Mouse (Mus musculus) midbrain, embryonic 16.5 days (tissue): ENCODE results near the gene Lcn3. TPM values are rescaled to one million over a fixed set of nuclear protein-coding genes. Genes with fewer than 3 reads are reported as not detected.
"Not testable (repeated sequence)": the region's sequence is repeated elsewhere in the genome, so short reads cannot be mapped to it uniquely, and the experiment has no call there.

Experiments used
- ATAC-seq: fragments of 200-750 bp; cut with Nextera tagmentation; 2 replicates; pipeline ENCODE4 v1.8.0; 2017; ENCODE audit warnings: moderate TSS enrichment
- H3K27ac ChIP-seq: fragments of 300-500 bp; sonication (generic); 2 replicates; pipeline ENCODE4 v1.5.1; 2014; ENCODE audit warnings: mild to moderate bottlenecking, low read length, mixed read lengths
- H3K27me3 ChIP-seq: fragments of 300-500 bp; sonication (generic); 2 replicates; pipeline ENCODE4 v1.6.1; 2014; ENCODE audit warnings: low read depth, low read length, mixed read lengths; ENCODE audit not compliant: control insufficient read depth, insufficient read depth
- H3K36me3 ChIP-seq: fragments of 300-500 bp; sonication (generic); 2 replicates; pipeline ENCODE4 v1.6.1; 2014; ENCODE audit warnings: mild to moderate bottlenecking, low read length, moderate library complexity, mixed read lengths; ENCODE audit not compliant: control insufficient read depth, insufficient read depth
- H3K4me1 ChIP-seq: fragments of 300-500 bp; sonication (generic); 2 replicates; pipeline ENCODE4 v1.6.1; 2014; ENCODE audit warnings: mild to moderate bottlenecking, low read length, mixed read lengths; ENCODE audit not compliant: control insufficient read depth, insufficient read depth
- H3K4me2 ChIP-seq: fragments of 300-500 bp; sonication (generic); 2 replicates; pipeline ENCODE4 v1.6.1; 2014; ENCODE audit warnings: mild to moderate bottlenecking, low read length, mixed read lengths
- H3K4me3 ChIP-seq: fragments of 300-500 bp; sonication (generic); 2 replicates; pipeline ENCODE4 v1.5.1; 2014; ENCODE audit warnings: low read depth, mild to moderate bottlenecking, low read length, moderate library complexity, mixed read lengths
- H3K9ac ChIP-seq: fragments of 300-500 bp; sonication (generic); 2 replicates; pipeline ENCODE4 v1.6.1; 2014; ENCODE audit warnings: low read depth, low read length, mixed read lengths
- H3K9me3 ChIP-seq: fragments of 300-500 bp; sonication (generic); replicated peaks from 2 replicates; pipeline ENCODE4 v1.6.1; 2014; ENCODE audit warnings: mild to moderate bottlenecking, low read length, mixed read lengths; ENCODE audit not compliant: control insufficient read depth, poor library complexity, severe bottlenecking
- WGBS: fragments of 180-500 bp; shearing (Covaris S2); extraction: QIAGEN DNeasy Blood & Tissue Kit; methylation state at CpG from one replicate; pipeline ENCODE4 v1.1.7; 2014; 5-methylcytosine and 5-hydroxymethylcytosine counted together
- polyA plus RNA-seq: library from polyadenylated mRNA; unstranded; fragments of >200 nt; fragmentation: Nextera tagmentation; extraction: Ambion mirVana; gene quantifications from 2 replicates; pipeline ENCODE4 v1.2.1, GENCODE M21; 2015

Lcn3 gene
- polyA plus RNA-seq, 1 experiment from 2014 or later, result not detected

- 33% methylated on average over 5 of the region's 5 CpGs for WGBS
- no peak overlapping the region for H3K4me2 ChIP-seq
- H3K9me3 ChIP-seq, result no peaks in the 10 kb centered on the region
- no peak overlapping the region for H3K9ac ChIP-seq
- no peaks in the 10 kb centered on the region for H3K27me3 ChIP-seq
- H3K36me3 ChIP-seq, result no peaks in the 10 kb centered on the region
- H3K4me1 ChIP-seq, result no peaks in the 10 kb centered on the region; the same call in none of the 2 replicates
- H3K4me3 ChIP-seq, result no peak overlapping the region
- no peak overlapping the region for H3K27ac ChIP-seq
- no peak for ATAC-seq
Observed at GRCm38 (mm10) chr2:25798065-25798464, 32.7 kb downstream of the Lcn3 start.

GRCm38 (mm10) chr2:25811711-25812110 is 46.3 kb downstream of the Lcn3 start:
- Histone ChIP-seq H3K27ac (no peak overlapping the region), H3K4me2 (no peak overlapping the region)
- 72% methylated on average over 2 of the region's 2 CpGs for WGBS

GRCm38 (mm10) chr2:25813364-25813763 is 48.0 kb downstream of the Lcn3 start:
- no peak overlapping the region for H3K4me3 ChIP-seq
- no peaks in the 10 kb centered on the region for H3K36me3 ChIP-seq
- H3K9ac ChIP-seq, result no peak overlapping the region
- no peak for ATAC-seq
- no peak overlapping the region for H3K4me2 ChIP-seq
- 84% methylated on average over 5 of the region's 5 CpGs for WGBS
- no peaks in the 10 kb centered on the region for H3K27me3 ChIP-seq
- H3K4me1 ChIP-seq, result no peaks in the 10 kb centered on the region
- no peaks in the 10 kb centered on the region for H3K9me3 ChIP-seq
- H3K27ac ChIP-seq, result no peak overlapping the region

More at GRCm38 (mm10) chr2:25811711-25812110, 46.3 kb downstream of the Lcn3 start:
- H3K27me3 ChIP-seq, result no peaks in the 10 kb centered on the region
- H3K9me3 ChIP-seq, result no peaks in the 10 kb centered on the region
- H3K4me3 ChIP-seq, result no peak overlapping the region
- ATAC-seq, result no peak
- H3K9ac ChIP-seq, result no peak overlapping the region
- no peaks in the 10 kb centered on the region for H3K4me1 ChIP-seq
- H3K36me3 ChIP-seq, result no peaks in the 10 kb centered on the region

GRCm38 (mm10) chr2:25815748-25816147 is 50.4 kb downstream of the Lcn3 start, which contains the start of gene Glt6d1:
Gene Glt6d1 (minus strand): TSS chr2:25815848.
- H3K27ac ChIP-seq, H3K9ac ChIP-seq, H3K36me3 ChIP-seq, H3K9me3 ChIP-seq, H3K4me3 ChIP-seq, H3K4me2 ChIP-seq, ATAC-seq, H3K4me1 ChIP-seq, H3K27me3 ChIP-seq: not testable (repeated sequence)
- 74% methylated on average over 1 of the region's 1 CpGs for WGBS

Other genes starting within 250 kb of the Lcn3 start
- gene Traf2, start 218.6 kb upstream of the Lcn3 start, polyA plus RNA-seq, result 15.2 and 15.9 TPM in 2 replicates
- 374 and 380 TPM in 2 replicates for gene Edf1, start 207.7 kb upstream of the Lcn3 start, polyA plus RNA-seq
- gene Mamdc4, start 190.7 kb upstream of the Lcn3 start, polyA plus RNA-seq, result 0.50 and 2.4 TPM in 2 replicates
- gene Phpt1, start 190.3 kb upstream of the Lcn3 start, polyA plus RNA-seq, result 148 and 149 TPM in 2 replicates
- gene Ajm1, start 183.8 kb upstream of the Lcn3 start, polyA plus RNA-seq, result 11.4 and 14.9 TPM in 2 replicates
- 64.7 and 68.3 TPM in 2 replicates for gene Rabl6, start 157.0 kb upstream of the Lcn3 start, polyA plus RNA-seq
- 0.11 and 0.24 TPM in 2 replicates for gene Ccdc183, start 147.9 kb upstream of the Lcn3 start, polyA plus RNA-seq
- 56.4 and 67.2 TPM in 2 replicates for gene Tmem141, start 143.6 kb upstream of the Lcn3 start, polyA plus RNA-seq
- 2.5 and 3.1 TPM in 2 replicates for gene Fcna, start 137.5 kb upstream of the Lcn3 start, polyA plus RNA-seq
- not detected in 2 replicates for gene Lcn8, start 112.4 kb upstream of the Lcn3 start, polyA plus RNA-seq
- gene Lcn5, start 107.6 kb upstream of the Lcn3 start, polyA plus RNA-seq, result not detected in 2 replicates
- not detected in 2 replicates for gene Lcn6, start 88.8 kb upstream of the Lcn3 start, polyA plus RNA-seq
- not detected in 2 replicates for gene Lcn10, start 82.8 kb upstream of the Lcn3 start, polyA plus RNA-seq
- not detected in 2 replicates for gene Obp2a, start 65.5 kb upstream of the Lcn3 start, polyA plus RNA-seq
- gene Bmyc, start 58.8 kb upstream of the Lcn3 start, polyA plus RNA-seq, result 158 and 170 TPM in 2 replicates
- not detected in 2 replicates for gene Obp2b, start 28.6 kb upstream of the Lcn3 start, polyA plus RNA-seq
- not detected in 2 replicates for gene Lcn11, start 11.4 kb downstream of the Lcn3 start, polyA plus RNA-seq
- not detected in 2 replicates for gene Gm13539, start 16.7 kb downstream of the Lcn3 start, polyA plus RNA-seq
- not detected in 2 replicates for gene Glt6d1, start 50.3 kb downstream of the Lcn3 start, polyA plus RNA-seq
- gene Lcn9, start 57.6 kb downstream of the Lcn3 start, polyA plus RNA-seq, result not detected in 2 replicates
- not detected in 2 replicates for gene Sohlh1, start 81.7 kb downstream of the Lcn3 start, polyA plus RNA-seq
- gene Kcnt1, start 98.2 kb downstream of the Lcn3 start, polyA plus RNA-seq, result 18.8 and 21.8 TPM in 2 replicates
- 61.2 and 80.3 TPM in 2 replicates for gene Camsap1, start 217.7 kb downstream of the Lcn3 start, polyA plus RNA-seq